Mouse (Mus musculus): ENCODE data around the gene Kcnk4. TPM values are rescaled to one million over a fixed set of nuclear protein-coding genes. Genes with fewer than 3 reads are reported as not detected.

Gene Kcnk4
- polyA plus RNA-seq, 1 experiment from 2014 or later = 0.14 TPM

DNA sequence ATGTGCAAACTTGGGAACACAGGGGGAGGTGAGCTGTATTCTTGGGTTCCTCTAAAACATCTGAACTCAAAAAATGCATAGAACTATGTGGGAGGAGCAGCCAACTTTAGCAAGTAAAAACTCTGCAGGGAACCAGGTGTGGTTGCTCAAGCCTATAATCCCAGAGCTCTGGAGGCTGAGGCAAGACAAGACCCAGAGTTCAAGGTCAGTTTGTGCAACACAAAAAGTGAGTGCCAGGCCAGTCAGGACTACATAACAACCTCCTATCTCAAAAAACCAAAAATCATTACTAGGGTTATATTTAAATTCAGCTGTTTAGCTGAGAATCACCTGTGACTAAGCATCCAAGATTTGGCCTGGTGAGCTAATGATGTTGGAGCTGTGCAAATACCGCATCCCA lies 2.3 kb downstream of the Kcnk4 start:
- peaks cover 89% of the 10 kb centered on the region for H3K27me3 ChIP-seq
- no peak overlapping the region for H3K4me3 ChIP-seq
- no peak overlapping the region for H3K9ac ChIP-seq
- H3K9me3 ChIP-seq (replicated peaks) = no peaks in the 10 kb centered on the region
- ATAC-seq (replicated peaks; ENCODE audit: insufficient number of reproducible peaks, insufficient read depth, low FRiP score, low read depth) = no peak
- H3K27ac ChIP-seq = no peak overlapping the region
- H3K36me3 ChIP-seq = no peaks in the 10 kb centered on the region
- peaks cover 19% of the 10 kb centered on the region for H3K4me1 ChIP-seq (replicated peaks)
- no peak overlapping the region for H3K4me2 ChIP-seq
- 45% methylated on average over 1 of the region's 1 CpGs for WGBS

DNA sequence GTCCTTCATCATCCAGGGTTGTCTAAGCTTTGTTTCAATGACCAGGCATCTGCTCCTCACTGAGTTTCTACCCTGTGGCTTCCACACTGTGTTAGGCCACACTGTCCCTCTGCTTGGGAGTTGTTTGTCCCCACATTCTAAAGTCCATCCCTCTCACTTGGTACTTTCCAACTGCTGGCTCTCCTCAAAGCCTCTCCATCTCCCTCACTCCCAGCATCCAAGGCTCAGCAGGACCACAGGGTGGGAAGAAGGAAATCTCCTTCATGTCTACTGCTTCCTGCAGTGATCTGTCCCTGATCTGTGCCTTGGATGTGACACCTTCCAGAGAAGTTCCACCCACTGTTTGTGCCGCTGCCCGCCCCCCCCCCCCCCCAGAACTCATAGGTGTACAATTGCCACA lies 3.3 kb downstream of the Kcnk4 start:
- H3K4me2 ChIP-seq = no peak overlapping the region
- WGBS = 4% methylated on average over 2 of the region's 2 CpGs
- H3K4me1 ChIP-seq (replicated peaks) = peaks cover 25% of the 10 kb centered on the region
- H3K9ac ChIP-seq = no peak overlapping the region
- no peak overlapping the region for H3K27ac ChIP-seq
- no peak for ATAC-seq (replicated peaks; ENCODE audit: insufficient number of reproducible peaks, insufficient read depth, low FRiP score, low read depth)
- H3K27me3 ChIP-seq = peaks cover 94% of the 10 kb centered on the region
- H3K36me3 ChIP-seq = no peaks in the 10 kb centered on the region
- no peaks in the 10 kb centered on the region for H3K9me3 ChIP-seq (replicated peaks)
- H3K4me3 ChIP-seq = no peak overlapping the region

DNA sequence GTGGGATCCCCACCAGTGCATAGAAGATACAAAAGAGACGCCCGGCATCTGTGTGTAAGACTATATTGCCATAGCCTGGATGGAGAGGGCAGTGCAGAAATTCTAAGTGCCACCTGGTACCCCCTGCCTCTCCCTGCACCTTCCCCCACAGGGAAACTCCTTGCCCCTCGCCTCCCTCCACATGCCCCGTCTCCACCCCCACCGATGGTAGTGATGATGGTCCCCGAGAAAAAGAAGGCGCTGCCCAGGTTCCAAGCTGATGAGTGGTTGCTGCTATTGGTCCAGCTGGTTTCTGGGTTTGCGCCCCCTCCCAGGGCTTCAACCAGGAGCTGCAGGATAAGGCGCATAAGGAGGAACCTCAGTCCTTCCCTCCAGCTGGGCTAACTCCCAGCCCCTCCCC lies 6.2 kb downstream of the Kcnk4 start:
- Histone ChIP-seq H3K36me3 (no peaks in the 10 kb centered on the region), H3K4me3 (no peak overlapping the region), H3K9ac (no peak overlapping the region), H3K27ac (no peak overlapping the region), H3K4me1 (replicated peaks) (peaks cover 30% of the 10 kb centered on the region), H3K4me2 (no peak overlapping the region), H3K27me3 (peaks cover 89% of the 10 kb centered on the region), H3K9me3 (replicated peaks) (no peaks in the 10 kb centered on the region)
- 22% methylated on average over 9 of the region's 9 CpGs for WGBS
- no peak for ATAC-seq (replicated peaks; ENCODE audit: insufficient number of reproducible peaks, insufficient read depth, low FRiP score, low read depth)

DNA sequence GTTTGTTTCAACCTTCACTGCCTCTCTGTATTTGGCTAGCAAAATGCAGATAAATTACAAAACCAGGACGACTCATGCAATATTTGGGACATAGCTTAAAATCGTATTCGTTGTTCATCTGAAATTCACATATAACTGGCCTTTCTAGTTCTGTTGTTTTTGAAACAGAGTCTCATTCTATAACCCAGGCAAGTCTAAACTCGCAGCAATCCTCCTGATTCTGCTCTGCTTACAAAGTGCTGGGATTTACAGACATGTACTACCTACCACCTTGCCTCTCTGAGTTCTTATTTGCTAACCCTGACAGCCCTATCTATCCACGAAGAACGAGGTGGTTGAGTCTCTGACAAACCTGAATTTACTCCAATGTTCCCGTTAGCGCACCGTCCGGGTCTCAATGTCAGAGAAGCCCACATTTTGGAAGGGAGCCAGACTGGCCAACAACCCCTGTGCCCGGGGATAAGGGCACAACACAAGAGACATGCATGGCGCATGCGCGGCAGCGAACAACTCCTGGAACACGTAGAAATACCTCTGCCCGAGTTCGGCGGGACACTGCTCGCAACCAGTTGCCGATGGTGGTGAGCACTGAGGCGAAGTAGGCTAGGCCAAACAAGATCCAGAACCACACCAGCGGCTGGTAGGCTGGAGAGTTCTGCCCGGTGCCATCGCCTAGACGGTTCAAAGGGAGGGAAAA lies 7.6 kb downstream of the Kcnk4 start:
- no peaks in the 10 kb centered on the region for H3K36me3 ChIP-seq
- H3K4me1 ChIP-seq (replicated peaks) = peaks cover 39% of the 10 kb centered on the region
- H3K27ac ChIP-seq = no peak overlapping the region
- 19% methylated on average over 26 of the region's 26 CpGs for WGBS
- peaks cover 75% of the 10 kb centered on the region for H3K27me3 ChIP-seq
- ATAC-seq (replicated peaks; ENCODE audit: insufficient number of reproducible peaks, insufficient read depth, low FRiP score, low read depth) = no peak
- H3K9me3 ChIP-seq (replicated peaks) = no peaks in the 10 kb centered on the region
- H3K9ac ChIP-seq = no peak overlapping the region; the same call in 1 of the 2 replicates
- H3K4me2 ChIP-seq = peak overlapping the region; percentile 55
- peak overlapping the region; percentile 19 for H3K4me3 ChIP-seq

DNA sequence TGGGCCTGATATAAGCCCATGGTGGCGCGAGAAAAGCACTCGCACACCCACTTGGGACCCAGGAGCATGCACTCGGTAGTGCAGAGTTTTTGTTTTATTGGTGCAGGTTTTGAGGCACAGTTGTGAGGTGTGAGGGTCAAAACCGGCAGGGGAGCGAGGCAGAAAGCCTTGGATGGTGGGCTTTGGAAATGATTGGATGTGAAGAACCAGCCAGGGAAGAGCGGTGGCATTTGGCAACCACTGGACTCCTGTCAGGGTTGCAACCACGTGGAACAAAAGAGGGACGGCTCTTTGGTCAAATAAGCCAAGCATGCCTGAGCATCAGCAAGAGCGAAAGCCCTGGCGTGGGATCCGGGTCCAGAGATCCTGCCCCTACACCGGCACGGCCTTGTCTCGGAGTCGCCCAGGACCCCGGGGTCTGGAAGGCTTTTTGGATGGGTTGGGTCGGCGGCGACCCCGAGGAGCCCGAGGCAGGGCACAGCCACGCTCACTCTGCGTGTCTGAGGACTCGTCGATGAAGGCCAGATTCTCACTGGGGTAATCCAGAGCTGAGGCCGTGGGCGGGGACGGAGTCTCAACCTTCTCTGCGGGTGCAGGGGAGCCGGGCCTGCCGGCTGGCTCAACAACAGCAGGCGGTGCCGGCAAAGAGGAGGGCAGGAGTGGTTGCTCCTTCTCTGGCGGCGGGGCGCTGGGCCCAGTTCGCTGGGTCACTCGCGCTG lies 8.5 kb downstream of the Kcnk4 start:
- Histone ChIP-seq H3K4me1 (replicated peaks) (peaks cover 42% of the 10 kb centered on the region), H3K9ac (peak overlapping the region; percentile 8; the same call in 1 of the 2 replicates), H3K27ac (no peak overlapping the region), H3K4me3 (peak overlapping the region; percentile 19), H3K9me3 (replicated peaks) (no peaks in the 10 kb centered on the region), H3K4me2 (peak overlapping the region; percentile 48), H3K36me3 (no peaks in the 10 kb centered on the region), H3K27me3 (peaks cover 66% of the 10 kb centered on the region)
- ATAC-seq (replicated peaks; ENCODE audit: insufficient number of reproducible peaks, insufficient read depth, low FRiP score, low read depth) = no peak
- 18% methylated on average over 40 of the region's 40 CpGs for WGBS

DNA sequence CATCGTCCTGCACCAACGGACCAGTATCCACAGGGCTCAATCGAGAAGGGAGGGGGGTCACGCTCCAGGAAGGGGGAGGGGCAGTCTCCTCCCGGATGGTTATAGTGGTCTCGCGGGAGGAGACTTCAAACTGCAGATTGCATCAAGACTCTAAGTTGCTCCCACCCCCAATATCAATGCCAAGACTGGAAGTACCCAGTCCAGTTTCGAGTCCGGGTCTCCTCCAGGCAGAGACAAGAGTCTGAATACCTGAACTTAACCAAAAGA lies 9.1 kb downstream of the Kcnk4 start, which contains the start of gene Catsperz:
Gene Catsperz, minus strand, starts transcription at position 74 of the 267 bp plus-strand sequence.
- Histone ChIP-seq H3K27ac (no peak within 1 kb of the TSS), H3K36me3 (no peaks in the 10 kb centered on the region), H3K9ac (peak within 1 kb of the TSS; percentile 8), H3K4me2 (peak within 1 kb of the TSS; percentile 48), H3K4me1 (replicated peaks) (peaks cover 47% of the 10 kb centered on the region), H3K4me3 (peak within 1 kb of the TSS; percentile 19), H3K9me3 (replicated peaks) (no peaks in the 10 kb centered on the region), H3K27me3 (peaks cover 61% of the 10 kb centered on the region)
- ATAC-seq (replicated peaks; ENCODE audit: insufficient number of reproducible peaks, insufficient read depth, low FRiP score, low read depth) = no peak
- 6% methylated on average over 9 of the region's 9 CpGs for WGBS

DNA sequence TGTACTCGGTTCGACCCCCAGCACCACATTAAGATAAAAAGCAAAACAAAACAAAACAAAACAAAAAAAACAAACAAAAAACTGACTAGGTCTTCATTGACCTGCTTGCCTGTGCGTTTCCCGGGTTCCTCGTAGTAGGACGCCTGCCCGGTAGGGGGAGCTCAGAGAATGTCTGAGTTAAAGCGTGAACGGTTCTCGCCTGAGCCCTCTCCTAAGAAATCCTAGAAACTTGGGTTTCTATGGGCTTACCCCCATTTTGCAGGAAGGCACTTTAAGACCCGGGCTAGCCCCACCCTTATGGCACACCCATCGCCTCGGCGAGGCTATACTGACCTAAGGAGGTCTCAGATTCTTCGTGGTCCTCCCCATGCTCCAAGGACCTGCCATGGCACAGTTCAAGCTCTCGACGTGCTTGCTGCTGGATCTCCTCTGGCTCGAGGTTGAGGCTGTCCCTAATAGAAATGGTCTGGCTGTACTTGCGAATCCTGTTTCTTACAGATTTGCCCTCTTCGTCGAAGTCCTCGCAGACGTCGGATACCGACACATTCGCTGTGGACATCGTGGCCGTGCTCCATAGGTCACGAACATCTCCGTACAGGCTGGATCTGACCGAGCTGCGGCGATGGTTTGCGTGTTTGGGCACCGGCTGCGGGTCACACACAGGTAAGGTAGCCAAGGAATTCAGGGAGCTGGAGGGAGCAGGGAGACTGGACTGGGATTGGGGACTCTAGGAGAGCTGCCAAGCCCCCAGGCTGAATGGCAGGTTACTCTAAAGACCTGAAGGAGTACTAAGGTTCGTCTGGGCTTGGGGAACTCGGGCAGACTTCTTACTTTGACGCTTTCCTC lies 9.6 kb downstream of the Kcnk4 start:
- ATAC-seq (replicated peaks; ENCODE audit: insufficient number of reproducible peaks, insufficient read depth, low FRiP score, low read depth) = no peak
- no peaks in the 10 kb centered on the region for H3K9me3 ChIP-seq (replicated peaks)
- 0 out of 2 replicates have a peak, but pooled peaks cover 1% of the 10 kb centered on the region for H3K36me3 ChIP-seq
- peak overlapping the region; percentile 19 for H3K4me3 ChIP-seq
- WGBS = 5% methylated on average over 39 of the region's 39 CpGs
- peak overlapping the region; percentile 48 for H3K4me2 ChIP-seq
- peaks cover 53% of the 10 kb centered on the region for H3K4me1 ChIP-seq (replicated peaks)
- H3K9ac ChIP-seq = peak overlapping the region; percentile 0; the same call in 1 of the 2 replicates
- peaks cover 57% of the 10 kb centered on the region for H3K27me3 ChIP-seq
- H3K27ac ChIP-seq = no peak overlapping the region

DNA sequence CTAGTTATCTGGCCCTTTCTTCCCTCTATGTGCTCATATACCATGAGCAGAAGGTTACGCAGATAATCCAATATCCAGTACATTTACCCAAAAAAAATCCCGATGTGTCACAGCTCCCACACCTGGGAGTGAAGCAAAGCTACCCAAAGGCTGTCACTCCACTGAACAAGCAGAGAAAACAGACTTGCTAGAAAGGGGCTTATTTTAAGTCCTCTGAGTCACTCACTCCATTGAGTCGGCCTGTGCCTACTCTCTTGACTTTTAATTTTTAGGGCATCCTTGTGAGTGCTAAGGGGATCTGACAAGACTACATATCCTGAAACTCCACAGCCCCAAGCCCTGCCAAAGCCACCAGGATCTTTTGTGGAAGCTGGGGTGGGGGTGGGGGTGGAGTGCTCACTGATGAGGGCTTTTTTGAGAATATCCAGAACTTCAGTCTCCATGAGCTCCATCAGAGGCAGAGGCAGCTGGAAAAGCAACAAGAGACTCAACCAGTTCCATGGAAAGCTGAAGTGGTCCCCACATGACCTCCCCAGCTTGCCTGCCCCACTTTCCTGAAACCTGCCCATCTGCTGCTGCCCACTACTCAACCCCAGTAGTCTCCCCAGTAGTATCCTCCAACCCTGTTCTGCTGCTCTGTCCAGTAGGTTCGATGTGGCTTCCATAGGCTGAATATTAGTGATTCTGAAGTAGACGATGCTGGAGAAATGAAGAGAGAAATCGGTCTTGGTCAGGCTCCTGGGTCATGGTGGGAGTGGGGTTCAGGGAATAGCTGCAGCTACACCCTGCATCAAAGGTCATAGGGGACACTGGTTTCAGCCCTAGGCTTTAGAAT lies 11.2 kb downstream of the Kcnk4 start:
- peaks cover 44% of the 10 kb centered on the region for H3K27me3 ChIP-seq
- peak overlapping the region; percentile 80 for H3K4me3 ChIP-seq
- H3K9me3 ChIP-seq (replicated peaks) = no peaks in the 10 kb centered on the region
- peaks cover 59% of the 10 kb centered on the region for H3K4me1 ChIP-seq (replicated peaks)
- H3K27ac ChIP-seq = peak overlapping the region; percentile 90
- peak overlapping the region; percentile 85 for H3K4me2 ChIP-seq
- 66% methylated on average over 6 of the region's 6 CpGs for WGBS
- H3K9ac ChIP-seq = peak overlapping the region; percentile 55
- ATAC-seq (replicated peaks; ENCODE audit: insufficient number of reproducible peaks, insufficient read depth, low FRiP score, low read depth) = no peak
- H3K36me3 ChIP-seq = 0 out of 2 replicates have a peak, but pooled peaks cover 7% of the 10 kb centered on the region

DNA sequence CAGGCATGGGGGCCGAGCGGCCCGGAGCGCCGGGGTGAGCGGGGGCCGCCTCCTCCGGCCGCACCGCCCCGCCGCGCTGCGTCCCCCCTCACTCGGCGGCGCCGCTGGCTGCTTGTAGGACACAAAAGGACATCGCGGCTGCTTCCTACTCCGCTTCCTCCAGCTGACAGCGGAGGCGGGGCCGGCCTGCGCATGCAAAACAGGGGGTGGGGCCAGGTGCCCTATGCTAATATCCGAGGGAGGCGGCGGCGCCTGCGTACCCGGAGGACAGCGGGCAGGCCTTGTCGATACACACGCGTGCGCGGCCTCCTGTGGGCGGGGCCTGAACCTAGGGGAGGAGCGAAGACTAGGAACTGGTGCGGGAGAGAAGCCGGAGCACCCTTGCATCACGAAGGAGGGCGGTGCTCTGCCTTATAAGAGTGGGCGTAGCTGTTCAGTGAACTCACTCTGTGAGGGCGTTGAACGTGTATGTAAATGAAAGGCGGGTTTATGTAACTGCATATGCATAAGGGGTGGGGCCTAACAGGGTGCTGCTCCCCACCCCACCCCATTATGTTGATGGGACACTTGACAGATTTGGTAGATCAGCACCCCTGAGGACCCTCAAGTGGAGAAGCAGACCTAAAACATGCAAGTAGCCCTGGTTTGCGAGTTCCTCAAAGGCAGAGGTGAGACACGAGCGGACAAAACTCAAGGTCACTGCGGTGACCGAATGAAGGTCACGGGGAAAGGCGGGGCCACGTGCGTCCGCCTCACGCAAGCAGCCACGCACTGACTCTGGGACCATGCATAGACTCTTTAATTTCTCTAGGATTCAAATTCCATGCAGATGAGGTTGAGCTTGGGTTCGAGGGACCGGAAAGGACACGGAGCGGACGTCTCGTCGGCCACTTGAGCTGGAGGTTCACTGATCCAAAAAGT lies 12.4 kb downstream of the Kcnk4 start, which contains the start of gene Esrra:
Gene Esrra, minus strand, starts transcription at position 167 of the 921 bp plus-strand sequence.
- 0 out of 2 replicates have a peak, but pooled peaks cover 7% of the 10 kb centered on the region for H3K36me3 ChIP-seq
- H3K9me3 ChIP-seq (replicated peaks) = no peaks in the 10 kb centered on the region
- H3K27ac ChIP-seq = peak within 1 kb of the TSS; percentile 96
- H3K27me3 ChIP-seq = peaks cover 32% of the 10 kb centered on the region
- peaks cover 53% of the 10 kb centered on the region for H3K4me1 ChIP-seq (replicated peaks)
- under 1% methylated on average over 57 of the region's 66 CpGs for WGBS
- H3K4me3 ChIP-seq = peak within 1 kb of the TSS; percentile 80
- peak within 1 kb of the TSS; percentile 90 for H3K9ac ChIP-seq
- peak within 1 kb of the TSS; percentile 85 for H3K4me2 ChIP-seq
- peak; percentile 94 for ATAC-seq (replicated peaks; ENCODE audit: insufficient number of reproducible peaks, insufficient read depth, low FRiP score, low read depth)
